Mouse (Mus musculus) ES-Bruce4 (cell line): ENCODE measurements around the gene Ncl.

ENCODE experiments used
- CTCF ChIP-seq: IDR thresholded peaks from one replicate; pipeline ENCODE4 v1.8.1; 2011; ENCODE audit warnings: low read depth, low read length
- POLR2A ChIP-seq: IDR thresholded peaks from one replicate; pipeline ENCODE4 v1.8.1; 2011; ENCODE audit warnings: low read length; ENCODE audit not compliant: insufficient read depth

DNA sequence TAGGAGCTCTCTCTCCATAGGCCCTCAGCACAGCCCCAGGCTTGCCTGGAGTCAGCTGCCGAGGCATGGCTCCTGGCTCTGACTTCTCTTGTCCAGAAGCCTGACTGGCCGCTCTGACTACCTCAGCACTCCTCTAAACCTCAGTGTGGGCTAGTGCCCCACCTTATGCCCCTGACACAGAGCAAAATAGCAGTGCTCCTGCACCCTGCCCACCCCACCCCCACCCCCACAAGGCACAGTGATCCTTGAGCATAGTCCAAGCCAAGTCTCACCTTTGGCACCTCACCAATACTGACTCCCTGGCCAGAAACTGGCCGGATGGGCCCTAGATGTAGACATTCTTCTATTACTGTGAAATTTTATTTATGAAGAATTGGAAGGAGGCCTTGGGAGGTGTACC, 52.5 kb downstream of the Ncl start:
- TF ChIP-seq POLR2A (no peak), CTCF (no peak)
